Mouse (Mus musculus) neural tube, embryonic 15.5 days (tissue): ENCODE data around the gene Wnt10a. TPM values are rescaled to one million over a fixed set of nuclear protein-coding genes. Genes with fewer than 3 reads are reported as not detected.

Experiments
- polyA plus RNA-seq: library from polyadenylated mRNA; unstranded; fragments of >200 nt; fragmentation: Nextera tagmentation; extraction: Ambion mirVana; gene quantifications from 2 replicates; pipeline ENCODE4 v1.2.1, GENCODE M21; 2015

Gene Wnt10a
- polyA plus RNA-seq, 1 experiment from 2014 or later: 0.09 TPM

Other genes starting within 250 kb of the Wnt10a start
- gene Plcd4, start 248.6 kb upstream of the Wnt10a start, polyA plus RNA-seq: 10.1 and 10.8 TPM in 2 replicates
- gene Usp37, start 247.2 kb upstream of the Wnt10a start, polyA plus RNA-seq: 22.3 and 23.4 TPM in 2 replicates
- 7.1 and 8.3 TPM in 2 replicates for gene Zfp142, start 203.3 kb upstream of the Wnt10a start, polyA plus RNA-seq
- gene Bcs1l, start 203.2 kb upstream of the Wnt10a start, polyA plus RNA-seq: 21.5 and 22.9 TPM in 2 replicates
- gene Rnf25, start 190.1 kb upstream of the Wnt10a start, polyA plus RNA-seq: 46.0 and 47.8 TPM in 2 replicates
- gene Stk36, start 190.1 kb upstream of the Wnt10a start, polyA plus RNA-seq: 13.4 and 13.9 TPM in 2 replicates
- gene Ttll4, start 129.8 kb upstream of the Wnt10a start, polyA plus RNA-seq: 7.7 and 8.9 TPM in 2 replicates
- gene Cyp27a1, start 77.9 kb upstream of the Wnt10a start, polyA plus RNA-seq: 2.9 and 3.2 TPM in 2 replicates
- 0.17 and 0.40 TPM in 2 replicates for gene Prkag3, start 42.3 kb upstream of the Wnt10a start, polyA plus RNA-seq
- 5.7 and 6.4 TPM in 2 replicates for gene Wnt6, start 19.6 kb upstream of the Wnt10a start, polyA plus RNA-seq
- 10.0 and 11.6 TPM in 2 replicates for gene Cdk5r2, start 63.4 kb downstream of the Wnt10a start, polyA plus RNA-seq
- gene Fev, start 93.9 kb downstream of the Wnt10a start, polyA plus RNA-seq: 0.73 TPM in 1 of 2 replicates, not detected in the other
- gene Cryba2, start 101.6 kb downstream of the Wnt10a start, polyA plus RNA-seq: 0.41 and 1.5 TPM in 2 replicates
- gene Cfap65, start 144.1 kb downstream of the Wnt10a start, polyA plus RNA-seq: 0.41 and 0.43 TPM in 2 replicates
- 0.84 and 3.0 TPM in 2 replicates for gene Ihh, start 160.2 kb downstream of the Wnt10a start, polyA plus RNA-seq